Mouse (Mus musculus) heart, postnatal 36 days (tissue): Measurements from ENCODE around the gene Usp32. TPM values are rescaled to one million over a fixed set of nuclear protein-coding genes. Genes with fewer than 3 reads are reported as not detected.

Experiments used
- DNase-seq, 2 experiments: peaks; one replicate each; pipeline ENCODE4 v3.0.0; 2021 to 2022
- intact Hi-C: fragments of 180-260 bp; cut with DNase I; formaldehyde crosslinking; loops from one replicate; pipeline ENCODE4 v1.15.1; 2025
- total RNA-seq, 2 experiments: library from RNA; stranded (reverse); gene quantifications; 2 replicates each; pipeline ENCODE4 v1.2.3; 2021

Usp32 gene
- total RNA-seq, 2 experiments from 2014 or later = 20.2 to 22.6 TPM

- intact Hi-C loops = no loop called here
- DNase-seq = no peak
Observed at GRCm38 (mm10) chr11:85126257-85127102, 13.5 kb downstream of the Usp32 start.

DNA sequence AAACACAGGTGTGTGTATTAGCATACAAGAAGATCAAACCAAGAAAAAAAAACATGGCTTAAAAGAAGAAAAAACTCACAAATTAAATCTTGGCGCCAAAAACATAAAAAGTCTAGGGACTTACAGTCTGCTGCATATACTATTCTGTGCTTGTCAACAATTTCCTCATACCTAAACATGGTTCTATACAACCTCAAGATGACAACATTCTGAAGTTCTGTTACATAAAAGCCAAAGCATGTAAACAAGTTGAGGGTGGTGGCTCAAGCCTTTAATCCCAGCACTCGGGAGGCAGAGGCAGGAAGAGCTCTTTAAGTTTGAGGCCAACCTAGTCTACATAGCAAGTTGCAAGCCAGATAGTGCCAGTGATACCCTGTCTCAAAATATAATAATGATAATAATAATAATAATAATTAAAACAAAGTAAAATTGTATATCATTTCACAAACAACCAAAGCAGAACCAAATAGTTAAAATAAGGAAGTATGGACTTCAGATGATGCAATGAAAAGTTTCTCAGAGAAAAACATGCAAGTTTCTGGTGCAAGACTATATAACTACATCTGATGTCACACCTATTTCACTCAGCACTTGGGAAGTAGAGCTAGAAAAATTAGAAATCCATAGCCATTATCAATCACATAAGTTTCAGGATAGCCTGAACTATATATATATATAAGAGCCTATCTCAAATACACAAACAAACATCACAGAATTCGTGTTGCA, 16.5 kb downstream of the Usp32 start:
- intact Hi-C loops = no loop called here

GRCm38 (mm10) chr11:85122073-85122472, 17.9 kb downstream of the Usp32 start:
- no peak for DNase-seq
- intact Hi-C loops = no loop called here

More for the DNA sequence above, 16.5 kb downstream of the Usp32 start:
- DNase-seq = no peak

DNA sequence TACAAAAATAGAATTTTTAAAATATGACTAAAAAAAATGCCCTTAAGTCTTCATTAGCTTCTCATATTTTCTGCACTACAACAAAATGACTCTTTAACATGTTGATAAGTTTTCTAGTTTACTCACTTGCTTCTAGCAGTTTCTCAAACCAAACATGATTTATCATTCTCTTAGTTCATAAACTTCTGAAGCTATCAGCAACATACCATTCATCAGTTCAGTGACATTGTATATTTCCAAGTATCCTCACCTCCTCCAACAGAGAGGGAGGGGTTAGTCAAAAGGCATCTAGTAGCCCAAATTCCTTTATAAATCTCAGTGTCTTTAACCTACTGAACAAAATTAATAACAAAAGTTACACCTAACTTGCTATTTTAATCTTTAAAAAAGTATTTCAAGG, 22.8 kb downstream of the Usp32 start:
- intact Hi-C loops = no loop called here

GRCm38 (mm10) chr11:85116084-85116844, 23.7 kb downstream of the Usp32 start:
- DNase-seq = no peak

More for the DNA sequence above, 22.8 kb downstream of the Usp32 start:
- DNase-seq = no peak

DNA sequence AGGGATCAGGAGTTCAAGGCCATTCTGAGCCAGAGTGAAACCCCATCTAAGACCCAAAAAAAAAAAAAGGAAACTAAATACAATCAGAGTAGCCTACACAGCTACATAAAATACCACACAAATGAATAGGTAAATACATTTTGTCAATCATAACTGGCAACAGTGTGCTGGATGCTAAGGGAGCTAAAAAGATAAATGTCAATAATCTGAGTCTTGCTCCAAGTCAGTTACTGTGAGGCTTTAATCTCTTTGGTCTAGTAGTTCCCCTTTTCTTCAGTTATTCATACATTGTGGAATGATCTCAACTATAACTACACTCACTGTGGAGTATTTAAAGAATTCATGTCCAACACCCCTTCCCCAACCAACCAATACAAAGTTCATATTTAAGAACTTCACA, 30.0 kb downstream of the Usp32 start:
- intact Hi-C loops = no loop called here
- DNase-seq = no peak

More at GRCm38 (mm10) chr11:85116084-85116844, 23.7 kb downstream of the Usp32 start:
- intact Hi-C loops = no loop called here

GRCm38 (mm10) chr11:85107217-85107616, 32.7 kb downstream of the Usp32 start:
- no peak for DNase-seq
- intact Hi-C loops = no loop called here

DNA sequence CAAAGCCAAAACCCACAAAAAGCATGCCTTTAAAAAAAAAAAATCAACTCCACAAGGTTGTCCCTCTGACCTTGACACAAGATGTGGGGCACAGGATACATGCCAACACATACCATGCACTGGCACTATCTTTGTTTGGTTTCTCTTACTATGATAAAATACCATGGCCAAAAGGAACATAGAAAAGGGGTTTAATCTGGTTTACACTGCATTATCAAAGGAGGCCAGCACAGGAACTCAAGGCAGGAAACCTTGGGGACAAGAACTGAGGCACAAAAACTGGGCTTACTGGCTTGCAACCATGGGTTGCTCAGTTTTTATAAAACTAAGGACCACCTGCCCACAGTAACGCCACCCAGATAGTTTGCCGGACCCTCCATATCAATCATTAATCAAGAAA, 34.1 kb downstream of the Usp32 start:
- no peak for DNase-seq
- intact Hi-C loops = no loop called here

DNA sequence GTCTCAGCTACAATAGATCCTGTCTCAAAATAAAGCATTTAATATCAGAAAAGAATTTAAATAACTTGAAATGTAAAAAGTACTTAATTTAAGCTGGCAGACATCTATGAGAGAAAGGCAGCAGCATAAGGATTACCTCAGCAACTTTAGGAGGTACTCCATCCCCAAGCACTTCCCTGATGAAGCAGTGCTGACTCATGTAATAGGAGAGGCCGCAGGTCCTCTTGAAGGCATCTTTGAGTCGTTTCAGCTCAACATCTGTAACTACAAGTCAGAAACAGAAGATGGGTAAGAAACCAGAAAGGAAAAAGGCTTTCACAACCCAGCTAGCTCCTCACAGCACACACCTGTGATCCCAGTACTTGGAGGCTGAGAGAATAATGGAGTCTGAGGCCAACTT, 36.2 kb downstream of the Usp32 start:
- intact Hi-C loops = no loop called here
- no peak for DNase-seq

- DNase-seq = no peak
- intact Hi-C loops = no loop called here
Observed at GRCm38 (mm10) chr11:85095116-85095515, 44.8 kb downstream of the Usp32 start.

- no peak for DNase-seq
- intact Hi-C loops = no loop called here
Observed at GRCm38 (mm10) chr11:85086253-85086652, 53.7 kb downstream of the Usp32 start.

DNA sequence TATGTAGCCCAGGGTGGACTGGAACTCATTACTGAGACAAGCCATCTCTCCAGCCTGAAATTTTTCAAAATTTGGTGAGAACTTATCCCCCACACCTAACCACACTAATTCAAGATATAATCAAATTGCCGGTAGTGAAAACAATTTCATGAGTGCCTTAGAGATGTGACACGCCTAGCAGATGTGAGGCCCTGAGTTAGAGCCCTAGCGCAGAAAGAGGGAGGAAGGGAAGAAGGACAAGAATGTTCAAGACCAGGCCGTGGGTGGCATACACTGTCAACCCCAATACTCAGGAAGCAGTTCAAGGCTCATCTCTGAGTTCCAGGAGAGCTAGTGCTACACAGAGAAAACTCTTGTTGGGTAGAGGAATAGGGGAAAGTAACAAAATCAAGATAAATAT, 72.1 kb downstream of the Usp32 start:
- intact Hi-C loops = no loop called here
- no peak for DNase-seq

DNA sequence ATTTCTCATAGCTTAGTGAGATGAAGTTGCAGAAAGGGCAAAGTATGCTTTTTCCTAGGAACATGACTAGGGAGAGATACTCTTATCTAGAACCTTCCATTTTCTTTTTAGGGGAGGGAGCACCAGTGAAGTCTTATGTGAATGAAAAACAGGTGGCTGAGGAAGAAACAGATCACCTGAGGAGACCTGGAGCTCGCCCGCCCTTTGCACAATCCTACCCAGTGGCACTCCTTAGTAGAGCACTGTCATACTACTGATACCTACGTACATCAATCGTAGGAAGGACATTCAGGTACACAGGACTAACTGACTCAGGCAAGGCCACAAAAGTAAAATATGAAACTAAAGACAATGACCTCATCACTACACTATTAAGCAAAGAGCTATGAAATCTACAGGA, 81.4 kb downstream of the Usp32 start:
- intact Hi-C loops = no loop called here
- no peak for DNase-seq

DNA sequence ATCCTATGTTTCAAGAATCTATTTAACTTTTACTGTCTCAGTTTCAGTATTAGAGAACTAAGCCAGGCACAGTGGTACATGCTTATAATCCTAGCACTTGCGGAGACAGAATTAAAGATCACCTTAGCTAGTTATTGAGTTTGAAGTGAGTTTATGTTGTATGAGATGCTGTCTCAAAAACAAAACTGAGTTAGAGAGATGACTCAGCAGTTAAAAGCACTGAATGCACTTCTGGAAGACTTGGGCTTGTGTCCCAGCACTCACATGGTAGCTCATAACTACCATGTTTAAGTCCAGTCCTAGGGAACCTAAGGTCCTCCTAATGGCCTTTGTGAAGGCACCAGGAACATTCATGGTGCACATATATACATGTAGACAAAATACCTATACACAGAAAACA, 82.4 kb downstream of the Usp32 start:
- DNase-seq = no peak
- intact Hi-C loops = no loop called here

GRCm38 (mm10) chr11:85056901-85057300, 83.1 kb downstream of the Usp32 start:
- intact Hi-C loops = no loop called here
- DNase-seq = no peak

DNA sequence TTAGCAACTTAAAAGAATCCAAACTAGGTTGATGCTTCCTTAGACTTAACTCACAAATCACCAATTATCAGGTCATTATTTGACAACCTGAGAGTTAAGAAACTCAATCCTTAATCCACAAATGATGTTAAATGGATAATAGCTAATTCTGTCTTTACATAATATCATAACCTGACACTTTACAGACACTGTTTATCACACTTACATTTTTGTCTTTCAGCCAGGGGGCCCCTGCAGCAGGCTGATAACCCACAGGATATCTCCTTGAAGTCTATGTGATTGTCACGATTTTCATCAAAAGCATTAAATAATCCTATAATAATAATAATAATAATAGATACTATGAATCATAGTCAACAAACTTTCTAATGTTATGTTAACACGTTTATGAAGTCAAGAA, 84.4 kb downstream of the Usp32 start:
- intact Hi-C loops = no loop called here
- DNase-seq = no peak

GRCm38 (mm10) chr11:85039256-85039655, 100.7 kb downstream of the Usp32 start:
- intact Hi-C loops = no loop called here

DNA sequence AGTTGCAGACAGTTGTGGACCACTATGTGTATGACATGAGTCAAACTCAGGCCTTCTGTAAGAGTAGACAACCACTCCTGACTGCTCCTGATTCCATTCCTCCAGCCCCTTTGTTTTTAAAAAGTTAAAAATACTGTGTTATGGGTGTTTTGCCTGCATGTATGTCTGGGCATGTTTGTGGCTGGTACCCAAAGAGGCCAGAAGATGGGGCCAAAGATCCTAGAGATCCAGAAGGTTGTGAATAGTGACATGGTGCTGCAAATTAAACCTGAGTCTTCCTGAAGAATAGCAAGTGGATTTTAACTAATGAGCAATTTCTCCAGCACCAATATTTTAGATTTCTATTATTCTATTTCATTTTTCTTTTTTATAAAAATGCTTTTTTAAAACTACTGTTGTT, 126.8 kb downstream of the Usp32 start:
- intact Hi-C loops = no loop called here

More at GRCm38 (mm10) chr11:85039256-85039655, 100.7 kb downstream of the Usp32 start:
- no peak for DNase-seq

DNA sequence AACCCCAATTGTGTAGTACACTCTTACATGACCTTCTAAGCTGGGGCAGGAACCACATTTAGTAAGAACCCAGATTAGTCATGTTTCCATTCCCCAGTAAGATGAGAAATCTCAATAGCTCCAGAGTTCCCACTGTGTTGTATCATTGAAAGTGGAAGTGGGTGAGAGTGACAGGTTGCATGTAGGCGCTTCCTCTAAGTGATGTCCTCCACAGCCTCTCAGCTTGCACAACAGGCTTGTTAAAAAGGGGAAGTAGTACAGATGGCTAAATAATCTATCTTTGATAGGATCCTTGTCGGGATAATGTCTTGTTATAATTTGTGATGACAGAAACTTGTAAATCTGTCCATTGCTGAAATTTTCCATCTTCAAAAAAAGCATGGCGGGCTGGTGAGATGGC, 136.4 kb downstream of the Usp32 start:
- no peak for DNase-seq
- intact Hi-C loops = no loop called here

More for the DNA sequence above, 126.8 kb downstream of the Usp32 start:
- DNase-seq = no peak

DNA sequence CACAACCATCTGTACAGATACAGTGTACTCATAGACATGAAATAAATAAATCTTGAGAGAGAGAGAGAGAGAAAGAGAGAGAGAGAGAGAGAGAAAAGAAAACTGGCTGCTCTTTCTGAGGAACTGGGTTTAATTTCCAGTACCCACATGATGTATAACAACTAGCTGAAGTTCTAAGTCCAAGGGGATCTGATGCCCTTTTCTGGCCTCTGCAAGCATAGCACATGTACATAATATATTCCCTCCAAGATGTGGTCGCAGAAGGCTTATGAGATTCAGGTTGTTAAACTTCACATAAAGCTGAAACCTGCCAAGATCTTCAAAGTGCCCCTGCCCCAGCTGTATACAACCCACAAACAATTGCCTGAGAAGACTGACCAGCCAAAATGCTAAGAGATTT, 144.7 kb downstream of the Usp32 start:
- no peak for DNase-seq
- intact Hi-C loops = loop anchor here (2.0 kb wide), 1 partner anchor 76 kb away; no protein-coding TSS in a partner anchor

DNA sequence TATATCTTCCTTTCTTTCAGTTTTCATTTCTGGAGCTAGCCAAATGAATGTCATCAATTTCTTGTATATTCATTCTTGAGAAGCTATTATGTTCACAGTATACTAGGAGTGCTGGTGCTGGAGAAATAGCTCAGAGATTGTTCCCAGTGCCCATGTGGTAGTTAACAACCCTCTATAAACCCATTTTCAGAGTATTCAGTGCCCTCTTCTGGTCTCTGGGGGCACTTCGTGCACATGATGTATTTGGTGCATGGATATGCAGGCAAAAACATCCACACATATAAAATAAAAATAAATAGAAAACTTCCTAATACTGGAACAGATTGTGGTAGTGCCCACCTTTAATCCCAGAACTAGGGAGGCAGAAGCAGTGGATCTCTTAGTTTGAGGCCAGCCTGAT, 147.0 kb downstream of the Usp32 start:
- no peak for DNase-seq
- intact Hi-C loops = no loop called here
